Mouse (Mus musculus) embryo, embryonic 11 days (tissue): ENCODE measurements around the gene Fem1a.
A peak's percentile ranks its signal among the peaks of the same experiment; 100 is the strongest.

Experiments
- DNase-seq: peaks from one replicate; pipeline ENCODE4 v3.0.0-alpha.2; 2015

Fem1a gene

DNA sequence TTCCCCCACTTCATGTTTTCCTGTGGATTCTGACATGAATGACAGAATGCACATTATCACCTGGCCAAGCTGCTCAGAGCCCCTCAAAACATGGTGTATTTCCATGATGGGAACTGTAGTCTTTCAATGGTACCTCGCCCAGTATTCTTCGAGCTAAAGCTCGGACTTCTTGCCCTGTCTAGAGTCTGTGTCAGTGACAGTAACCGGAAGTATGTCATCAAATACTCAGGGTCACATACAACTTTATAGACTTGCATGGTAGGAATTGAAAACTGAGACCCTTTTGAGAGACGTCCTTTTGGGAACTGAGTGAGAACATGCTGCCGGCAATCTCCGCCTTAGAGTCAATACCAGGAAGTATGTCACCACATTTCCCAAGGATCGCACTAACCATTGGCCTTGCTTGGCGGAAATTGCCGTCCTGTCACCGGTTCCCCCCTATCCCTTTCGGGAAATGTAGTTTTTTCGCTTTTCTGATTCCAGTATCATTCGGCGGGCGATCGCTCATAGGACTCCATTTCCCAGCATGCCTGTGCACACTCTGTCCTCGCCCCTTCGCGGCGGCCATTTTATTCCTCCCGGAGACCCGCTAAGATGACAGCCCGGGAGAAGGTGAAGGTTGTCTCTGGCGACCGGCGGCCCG lies at the start of gene Fem1a:
Gene Fem1a, plus strand, starts transcription at position 572 of the 643 bp plus-strand sequence.
- DNase-seq = peak; percentile 98

DNA sequence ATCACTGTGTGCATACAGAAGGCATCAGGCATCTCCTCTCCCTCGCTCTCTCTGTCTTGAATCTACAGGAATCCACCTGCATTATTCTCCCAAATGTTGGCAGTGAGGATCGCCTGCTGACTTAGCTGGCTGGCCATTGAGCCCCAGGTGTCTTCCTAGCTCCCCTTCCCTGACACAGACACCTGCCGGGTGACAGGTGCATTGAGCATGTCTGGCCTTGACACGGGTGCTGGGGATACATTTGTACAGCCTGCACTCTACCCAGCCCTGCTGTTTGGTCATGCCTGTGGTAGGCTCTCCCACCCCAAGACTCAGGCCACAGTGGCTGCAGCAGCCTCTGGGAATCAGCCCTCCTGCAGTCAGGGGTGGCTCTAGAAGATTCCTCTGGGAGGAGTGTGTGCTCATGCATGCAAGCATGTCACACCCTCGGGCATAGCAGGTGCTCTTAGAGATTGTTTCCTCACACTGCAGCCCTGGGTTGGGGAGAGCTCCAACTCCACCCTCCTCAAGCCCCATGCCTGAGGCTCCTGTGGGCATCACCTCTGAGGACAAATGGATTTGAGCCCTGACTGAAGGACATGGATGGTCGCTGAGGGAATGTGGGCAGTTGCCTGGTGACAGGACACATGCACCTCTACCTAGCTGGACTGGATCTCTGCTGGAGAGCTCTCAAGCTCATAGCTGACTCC lies 49.5 kb upstream of the Fem1a start:
- DNase-seq = no peak

DNA sequence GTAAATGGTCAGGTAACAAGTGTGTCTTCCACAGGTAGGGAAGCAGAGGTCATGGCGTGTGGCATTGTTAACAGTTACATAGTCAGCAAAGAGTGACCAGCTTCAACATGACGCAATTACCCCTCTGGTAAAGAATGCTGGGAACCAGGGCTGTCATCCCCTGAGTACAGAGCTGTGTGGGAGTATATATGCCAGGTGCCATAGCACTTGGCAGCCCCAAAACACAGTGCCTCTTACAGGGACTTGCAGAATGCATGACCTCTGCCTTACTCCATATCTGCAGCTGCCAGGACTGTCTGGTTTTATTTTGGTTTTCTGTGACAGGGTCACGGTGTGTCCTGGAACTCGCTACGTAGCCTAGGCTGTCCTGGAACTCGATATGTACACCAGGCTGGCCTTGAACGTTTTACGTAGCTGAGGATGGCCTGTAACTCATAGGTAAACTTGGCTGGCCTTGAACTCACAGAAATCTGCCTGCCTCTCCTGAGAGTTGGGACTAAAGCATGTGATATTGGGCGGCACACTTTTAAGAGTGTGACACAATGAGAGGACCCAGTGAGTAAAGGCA lies 48.6 kb upstream of the Fem1a start:
- no peak for DNase-seq

DNA sequence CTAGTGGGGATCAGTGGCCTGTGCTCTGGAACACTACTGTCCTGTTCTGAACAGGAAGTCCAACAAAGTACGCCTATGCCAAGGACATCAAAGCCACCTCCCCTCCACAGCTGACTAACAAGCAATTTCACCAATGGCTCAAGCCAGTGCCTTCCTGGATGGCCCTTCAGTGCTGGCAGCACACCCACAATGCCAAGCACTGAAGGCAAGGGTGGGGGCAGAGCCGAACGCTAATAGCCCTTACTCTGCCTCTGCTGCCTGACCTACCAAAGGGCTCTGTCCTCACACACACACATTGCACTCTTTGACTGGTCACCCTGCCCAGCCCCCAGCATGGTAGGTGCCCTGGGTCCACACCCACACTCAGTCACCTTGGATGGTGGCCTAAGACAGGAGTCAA lies 47.8 kb upstream of the Fem1a start:
- DNase-seq = no peak

DNA sequence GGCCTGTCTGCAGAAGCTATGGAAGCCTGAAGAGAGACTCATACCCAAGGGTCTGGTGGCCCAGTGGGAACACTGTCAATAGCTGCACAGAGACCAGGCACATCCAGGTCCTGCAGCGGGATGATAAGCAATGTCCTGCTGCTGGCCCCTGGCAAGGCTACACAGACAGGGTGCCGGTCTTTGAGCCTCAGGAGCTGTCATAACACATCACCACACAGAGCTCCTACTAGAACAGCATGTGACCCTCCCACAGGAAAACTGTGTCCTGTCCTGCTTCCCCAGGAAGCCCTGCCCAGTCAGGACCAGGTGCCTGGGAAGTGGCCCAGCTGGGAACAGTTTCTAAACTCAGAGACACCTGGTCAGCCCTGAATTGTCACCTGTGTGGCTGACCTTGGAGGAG lies 45.5 kb upstream of the Fem1a start:
- DNase-seq = no peak

DNA sequence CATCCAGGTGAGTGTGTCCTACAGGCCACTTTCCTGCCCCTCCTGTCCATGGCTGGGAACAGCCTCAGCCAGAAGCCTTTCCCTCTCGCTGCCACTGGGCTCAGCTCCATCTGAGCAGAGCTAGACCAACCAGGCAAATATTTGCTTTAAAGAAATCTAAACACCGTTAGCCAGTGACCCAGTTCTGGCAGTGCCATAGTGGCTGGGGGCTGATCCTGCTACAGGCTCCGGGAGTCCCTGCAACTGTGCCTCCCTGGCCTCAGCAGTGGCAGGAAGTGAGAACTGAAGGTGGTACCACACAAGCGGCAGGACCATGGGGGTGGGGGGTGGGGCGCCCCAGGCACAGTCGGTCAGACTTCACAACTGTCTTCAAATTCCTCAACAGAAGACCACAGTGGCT lies 43.9 kb upstream of the Fem1a start:
- DNase-seq = no peak

DNA sequence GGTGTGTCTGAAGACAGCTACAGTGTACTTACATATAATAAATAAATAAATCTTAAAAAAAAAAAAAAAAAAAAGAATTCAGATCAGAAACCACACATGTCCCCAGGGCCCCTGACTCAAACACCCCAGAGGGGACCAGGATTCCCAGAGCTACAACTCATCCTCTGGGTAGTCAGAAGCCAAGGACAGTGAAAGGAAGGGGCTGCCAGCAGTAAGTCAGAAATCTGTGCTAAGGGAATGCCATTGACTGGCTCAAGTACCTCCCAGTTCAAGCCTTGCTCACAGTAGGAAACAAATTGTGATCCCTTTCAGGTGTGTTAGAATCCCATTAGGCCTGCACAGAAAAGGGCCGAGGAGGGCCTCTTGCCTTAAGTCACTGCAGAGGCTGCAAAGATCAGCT lies 42.4 kb upstream of the Fem1a start:
- DNase-seq = no peak

DNA sequence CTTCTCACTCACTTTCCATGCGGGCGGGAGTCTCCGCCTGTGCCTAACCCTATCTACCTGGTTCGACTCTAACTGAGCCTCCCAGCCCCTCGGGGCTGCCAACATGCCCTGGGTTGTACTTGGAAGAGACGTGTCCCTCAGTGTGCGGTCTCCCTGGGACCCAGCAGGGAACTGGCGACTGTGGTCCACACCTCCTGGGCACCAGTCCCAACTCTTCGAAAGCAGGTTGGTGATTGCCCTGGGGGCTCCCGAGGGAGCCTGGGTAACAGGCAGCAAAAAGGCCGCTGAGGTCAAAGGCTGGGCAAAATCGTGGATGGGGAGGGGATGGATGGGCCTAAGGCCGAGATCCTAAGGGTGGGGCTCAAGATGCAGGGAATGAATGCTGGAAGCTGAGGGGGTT lies 38.9 kb upstream of the Fem1a start:
- DNase-seq = no peak

DNA sequence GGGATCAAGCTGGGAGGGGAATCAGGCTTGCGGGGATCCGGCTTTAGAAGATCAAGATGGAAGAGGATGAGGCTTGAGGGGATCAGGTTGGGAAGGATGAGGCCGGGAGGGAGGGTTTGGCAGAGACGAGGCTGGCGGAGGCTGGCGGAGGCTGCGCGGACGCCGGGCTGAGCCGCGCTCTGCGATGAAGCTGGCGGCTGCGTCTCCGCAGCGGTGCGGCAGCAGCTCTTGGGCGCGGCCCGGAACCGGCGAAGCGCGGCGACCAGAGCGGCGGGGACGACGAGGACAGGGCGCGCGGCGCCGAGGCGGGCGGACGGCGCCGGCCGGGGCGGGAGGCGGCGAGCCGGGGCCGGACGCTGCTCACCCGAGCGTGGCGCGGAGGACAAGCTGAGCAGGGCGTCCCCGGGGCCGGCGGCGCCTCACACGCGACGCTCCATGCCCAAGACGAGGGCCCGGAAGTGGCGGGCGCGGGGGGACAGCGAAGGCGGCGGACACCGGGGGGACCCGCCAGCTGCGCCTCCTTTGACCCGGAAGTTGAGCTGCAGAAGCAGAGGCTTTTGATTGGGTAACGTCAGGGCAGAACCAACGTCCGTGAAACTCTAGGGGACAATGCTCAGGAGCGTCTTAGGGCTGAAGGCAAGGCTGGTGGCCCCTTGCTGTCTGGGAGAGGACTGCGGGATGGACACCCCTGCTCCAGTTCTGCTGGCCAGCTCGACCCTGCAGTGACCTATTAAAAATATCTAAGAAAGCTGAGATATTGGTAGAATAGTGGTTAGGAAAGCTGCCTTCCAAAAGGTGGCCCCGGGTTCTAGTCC lies 38.0 kb upstream of the Fem1a start, which contains the start of gene Dpp9:
Gene Dpp9, minus strand, starts transcription at position 529 of the 815 bp plus-strand sequence.
- peak; percentile 96 for DNase-seq

DNA sequence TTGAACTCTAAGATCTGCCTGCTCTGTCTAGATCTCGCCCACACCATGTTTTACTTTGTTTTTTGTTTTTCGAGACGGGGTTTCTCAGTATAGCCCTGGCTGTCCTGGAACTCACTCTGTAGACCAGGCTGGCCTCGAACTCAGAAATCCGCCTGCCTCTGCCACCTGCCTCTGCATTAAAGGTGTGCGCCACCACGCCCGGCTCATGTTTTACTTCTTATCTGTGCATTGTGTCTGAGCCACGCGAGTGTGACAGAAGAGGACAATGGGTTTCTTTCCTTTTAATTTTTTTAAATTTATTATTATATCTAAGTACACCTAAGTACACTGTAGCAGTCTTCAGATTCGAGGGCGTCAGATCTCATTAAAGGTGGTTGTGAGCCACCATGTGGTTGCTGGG lies 37.4 kb upstream of the Fem1a start:
- no peak for DNase-seq

DNA sequence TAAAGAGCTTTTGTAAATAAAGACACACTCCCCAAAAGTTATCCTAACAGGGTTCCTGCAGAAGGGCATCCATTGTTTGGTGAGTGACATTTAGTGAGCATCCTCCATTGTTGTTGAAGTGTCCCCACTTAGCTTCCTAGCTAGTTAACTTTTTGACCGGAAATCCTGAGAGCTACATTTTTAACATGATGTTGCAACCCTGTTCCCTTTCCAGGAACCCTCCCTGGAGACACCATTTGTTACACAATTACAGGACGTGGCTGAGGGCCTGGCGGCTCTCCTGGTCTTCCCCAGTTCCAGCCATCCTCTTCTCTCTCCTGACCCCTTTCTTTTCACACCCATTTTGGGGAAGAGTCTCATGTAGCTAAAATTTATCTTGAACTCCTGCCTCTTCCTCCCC lies 36.8 kb upstream of the Fem1a start:
- no peak for DNase-seq

DNA sequence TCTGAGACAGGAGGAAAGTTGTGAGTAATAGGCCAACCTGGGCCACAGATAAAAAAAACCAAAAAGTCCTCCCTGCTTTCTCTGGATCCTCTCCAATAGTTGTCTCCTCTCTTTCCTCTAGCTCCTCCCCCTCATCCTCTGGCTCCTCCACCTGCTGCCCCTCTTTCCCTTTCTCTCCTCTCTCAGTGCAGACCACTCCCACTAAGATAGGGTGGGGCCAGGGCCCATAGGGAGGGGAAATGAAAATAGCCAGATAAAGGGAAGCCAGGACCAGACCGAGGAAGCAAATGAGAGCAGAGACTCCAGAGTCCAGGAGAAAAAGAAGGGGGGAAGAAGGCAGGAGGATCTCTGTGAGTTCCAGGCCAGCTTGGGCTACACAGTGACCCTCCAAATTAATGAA lies 31.7 kb upstream of the Fem1a start:
- no peak for DNase-seq

DNA sequence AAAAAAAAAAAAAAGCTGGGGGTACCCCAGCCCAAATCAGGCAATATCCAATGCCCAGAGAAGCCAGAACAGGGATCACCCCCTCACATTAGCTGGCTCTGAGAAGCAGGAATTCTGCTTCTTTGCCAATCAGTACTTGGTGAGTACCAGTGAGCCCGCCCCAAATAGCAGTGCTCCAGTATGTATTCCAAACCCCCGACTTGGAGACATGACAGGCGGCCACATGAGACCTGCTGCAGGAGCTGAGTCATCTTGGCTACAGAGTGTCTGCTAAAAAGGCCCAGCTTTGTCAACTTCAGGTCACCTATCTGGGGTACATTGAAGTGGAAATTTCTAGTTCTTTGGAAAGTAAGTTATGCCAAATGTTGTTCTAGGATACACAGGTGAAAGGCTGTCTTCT lies 30.0 kb upstream of the Fem1a start:
- no peak for DNase-seq

DNA sequence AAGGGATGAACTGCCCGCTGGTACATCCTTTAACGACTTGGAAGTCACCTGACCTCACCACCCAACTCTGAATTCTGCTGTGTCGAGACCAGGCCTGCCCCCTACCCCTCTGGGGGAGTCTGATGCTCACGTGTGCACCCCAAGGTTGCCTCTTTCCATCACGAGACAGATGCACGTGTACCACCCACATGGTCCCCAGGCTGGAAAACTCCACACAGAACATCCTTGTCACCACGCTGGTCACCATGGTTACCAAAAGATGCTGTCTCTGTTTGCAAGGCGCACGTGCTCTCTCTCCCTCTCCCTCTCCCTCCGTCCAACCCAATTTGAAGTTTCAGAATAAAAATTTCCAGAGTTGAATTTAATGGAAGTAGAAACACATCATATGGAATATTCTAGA lies 26.7 kb upstream of the Fem1a start:
- no peak for DNase-seq

DNA sequence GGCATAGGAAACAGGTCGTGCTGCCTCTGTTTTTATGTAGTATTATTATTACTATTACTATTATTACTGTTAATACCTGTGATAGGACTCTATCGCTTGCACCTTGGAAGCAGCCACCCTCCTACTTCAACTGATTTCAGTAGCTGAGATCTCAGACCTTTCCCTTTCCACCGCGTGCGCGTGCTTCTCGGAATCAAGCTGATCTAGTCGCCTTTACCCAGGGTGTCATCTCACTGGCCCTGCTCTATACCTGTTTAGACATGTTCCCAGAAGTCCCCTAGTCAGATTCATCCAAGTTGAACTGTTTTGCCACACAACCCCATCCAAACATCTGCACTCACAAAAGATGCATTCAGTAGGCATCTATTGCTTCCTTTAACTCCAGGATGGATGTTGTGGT lies 23.2 kb upstream of the Fem1a start:
- no peak for DNase-seq

DNA sequence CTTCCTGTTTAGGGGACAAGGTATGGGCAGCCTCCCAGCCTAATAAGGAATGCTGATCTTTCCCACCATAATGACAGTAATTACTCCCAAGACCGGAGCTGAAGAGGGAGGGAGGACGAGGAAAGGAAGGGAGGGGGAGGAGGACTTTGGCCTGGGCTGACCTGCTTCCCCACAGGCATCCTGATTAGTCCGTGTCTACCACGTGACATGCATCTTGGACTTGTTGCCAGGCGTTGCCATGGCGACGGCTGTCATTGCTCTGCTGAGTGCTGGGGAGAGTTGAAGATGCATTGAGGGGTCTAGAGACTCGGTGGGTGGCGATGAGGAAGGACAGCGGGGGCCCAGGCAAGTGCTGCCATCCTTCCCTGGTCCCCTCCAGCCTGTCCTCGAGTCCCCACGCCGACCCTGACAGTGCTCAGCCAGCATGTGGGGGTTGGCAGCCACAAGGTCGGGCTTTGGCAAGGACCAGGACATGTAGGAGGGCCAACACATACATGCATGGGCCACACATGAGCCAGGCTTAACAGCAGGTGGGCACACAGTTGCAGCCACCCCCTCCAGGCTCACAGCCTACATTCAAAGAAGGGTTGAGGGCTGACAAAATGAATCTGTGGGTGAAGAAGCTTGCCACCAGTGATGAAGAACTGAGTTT lies 22.7 kb upstream of the Fem1a start:
- DNase-seq = peak; percentile 91

DNA sequence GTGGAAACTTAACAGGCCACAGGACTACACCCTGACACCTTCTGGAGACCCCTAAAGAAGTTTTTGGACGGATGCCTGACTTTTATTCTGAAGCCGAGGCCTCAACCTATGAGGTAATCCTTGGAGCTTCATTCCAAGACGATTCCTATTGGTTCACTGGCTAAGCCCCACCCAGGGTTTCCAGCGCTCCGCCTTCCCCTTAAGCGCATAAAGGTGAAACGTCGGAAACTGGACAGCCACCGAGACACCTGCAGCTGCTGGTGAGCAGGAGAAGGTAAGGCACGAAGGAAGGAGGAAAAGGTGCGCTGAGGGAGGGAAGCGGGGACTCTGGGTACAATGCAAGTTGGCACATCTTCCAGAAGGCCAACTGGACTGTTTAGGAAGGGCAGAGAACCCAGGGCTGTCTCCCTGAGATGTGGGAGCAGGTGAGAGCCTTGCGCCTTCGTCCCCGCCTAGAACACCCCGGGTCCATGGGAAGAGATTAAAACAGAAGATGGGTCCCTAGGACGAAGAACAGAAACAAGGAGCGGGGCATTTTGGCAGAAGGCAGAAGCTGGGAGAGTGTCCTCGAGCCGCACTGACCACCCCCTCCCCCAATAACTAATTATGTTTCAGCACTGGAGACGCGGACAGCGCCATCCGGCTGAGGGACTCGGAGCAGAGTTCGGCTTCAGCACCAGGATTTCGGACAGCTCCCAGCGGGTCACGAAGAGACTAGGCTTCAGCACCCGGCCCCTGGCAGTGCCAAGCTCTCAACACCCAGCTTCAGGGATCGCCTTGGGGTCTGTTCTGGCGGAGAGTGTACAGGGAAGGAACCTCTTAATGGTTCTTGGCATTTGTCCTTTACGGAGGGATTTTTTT lies 14.8 kb upstream of the Fem1a start:
- DNase-seq = peak; percentile 93

DNA sequence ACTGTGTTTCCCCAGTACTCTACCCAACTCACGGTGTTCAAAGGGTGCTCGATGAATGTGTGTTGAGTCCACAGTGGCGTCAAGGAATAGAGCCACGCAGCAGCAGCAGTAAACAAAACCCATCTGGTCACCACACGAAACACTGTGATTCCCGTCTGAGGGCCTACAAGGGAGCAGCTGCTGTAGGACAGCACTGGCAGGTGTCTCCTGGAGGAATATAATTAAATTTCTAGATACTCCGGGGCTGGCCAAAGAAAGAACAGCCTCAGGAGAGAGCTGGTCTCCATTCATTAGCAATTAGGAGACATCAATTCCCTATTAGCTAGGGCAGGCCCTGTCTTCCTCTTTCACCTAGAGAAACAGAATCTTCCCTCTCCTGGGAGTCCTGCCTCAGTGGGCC lies 11.0 kb upstream of the Fem1a start:
- DNase-seq = no peak

DNA sequence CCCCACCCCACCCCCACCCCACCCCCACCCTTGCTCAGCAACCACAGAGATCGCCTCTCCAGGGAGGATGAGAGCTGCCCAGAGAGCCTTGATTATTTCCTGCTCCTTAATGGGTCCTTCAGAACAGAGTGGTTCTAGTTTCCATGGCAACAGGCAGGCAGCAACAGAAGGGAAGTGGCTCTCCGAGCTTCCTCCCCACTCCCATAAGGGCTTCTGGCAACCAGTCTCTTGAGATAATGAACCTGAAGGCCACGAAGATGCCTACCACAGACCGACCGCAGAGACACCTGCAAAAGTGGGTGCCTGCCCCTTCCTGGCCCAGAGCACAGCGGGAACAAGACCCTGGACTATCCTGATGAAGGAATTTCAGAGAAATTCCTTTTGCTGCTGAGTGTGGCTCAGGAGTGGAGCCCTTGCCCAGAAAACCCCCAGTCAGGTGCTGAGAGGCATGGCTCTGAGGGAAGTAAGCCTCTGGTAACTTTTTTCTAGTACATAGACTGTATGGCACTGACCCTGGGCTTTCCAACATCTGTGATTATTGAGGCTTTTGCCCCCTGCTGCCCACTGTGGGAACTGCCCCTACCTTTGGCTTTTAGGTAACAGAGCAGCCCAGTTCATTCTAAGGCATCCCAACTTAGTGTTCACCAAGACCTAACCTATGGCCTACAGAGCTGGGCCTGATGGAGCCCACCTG lies 5.3 kb upstream of the Fem1a start:
- DNase-seq = peak; percentile 73

DNA sequence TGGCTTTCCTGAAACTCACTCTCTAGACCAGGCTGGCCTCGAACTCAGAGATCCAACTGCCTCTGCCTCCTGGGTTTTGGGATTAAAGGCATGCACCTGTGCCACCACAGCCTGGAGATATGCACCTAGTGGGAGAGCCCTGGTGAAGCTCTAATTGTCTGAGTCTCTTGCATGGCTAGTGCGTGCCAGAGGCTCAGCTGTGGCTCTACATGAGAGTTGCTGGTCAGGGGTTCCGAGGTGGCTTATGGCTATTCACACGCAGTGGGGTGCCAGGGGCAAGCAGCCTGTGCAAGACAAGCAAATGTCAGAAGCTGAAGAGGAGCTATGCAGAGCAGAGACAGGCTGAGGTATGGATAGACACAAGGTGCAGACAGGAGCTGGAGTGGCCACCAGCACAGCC lies 1.9 kb upstream of the Fem1a start:
- DNase-seq = no peak

DNA sequence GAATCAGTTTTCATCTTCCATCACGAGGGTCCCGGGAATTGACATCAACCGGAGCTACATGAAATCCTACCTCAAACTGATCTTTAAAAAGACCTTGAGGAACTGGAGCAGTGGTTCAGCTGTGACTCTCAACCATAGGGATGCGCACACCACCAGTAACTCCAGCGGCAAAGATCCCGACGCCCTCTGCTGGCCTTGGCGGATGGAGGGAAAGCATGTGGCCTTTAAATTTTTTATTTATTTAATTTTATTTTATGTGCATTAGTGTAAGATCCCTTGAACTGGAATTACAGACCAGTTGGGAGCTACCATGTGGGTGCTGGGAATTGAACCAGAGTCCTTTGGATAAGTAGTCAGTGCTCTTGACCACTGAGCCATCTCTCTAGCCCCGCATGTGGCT lies 1.2 kb upstream of the Fem1a start:
- DNase-seq = peak; percentile 30

DNA sequence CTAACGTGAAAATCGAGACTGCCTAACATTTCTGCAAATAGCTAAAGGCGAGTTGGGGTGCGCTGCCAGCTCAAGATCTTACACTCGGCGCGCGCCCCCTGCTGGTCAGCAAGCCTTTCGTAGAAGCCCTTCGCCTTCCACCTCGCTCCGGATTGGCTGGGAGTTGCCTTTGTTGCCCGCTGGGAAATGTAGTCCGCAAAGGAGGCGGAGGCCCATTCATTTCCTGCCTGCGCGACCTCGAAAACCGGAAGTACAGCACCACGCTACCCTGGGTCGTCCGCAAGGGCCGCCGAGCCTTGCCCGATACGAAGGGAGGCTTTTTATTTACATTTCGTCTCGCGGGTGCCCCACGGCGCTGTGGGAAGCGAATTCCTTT lies 759 bp upstream of the Fem1a start:
- DNase-seq = peak; percentile 99
